Mouse (Mus musculus) hindbrain, embryonic 10.5 days (tissue): Measurements from ENCODE around the gene Etfbkmt. TPM values are rescaled to one million over a fixed set of nuclear protein-coding genes. Genes with fewer than 3 reads are reported as not detected.
"Not testable (repeated sequence)": the region's sequence is repeated elsewhere in the genome, so short reads cannot be mapped to it uniquely, and the experiment has no call there.

Source experiments
- DNase-seq: peaks from one replicate; pipeline ENCODE4 v3.0.0-alpha.2; 2017; ENCODE audit warnings: low spot score
- H3K27ac ChIP-seq: fragments of 300-500 bp; sonication (generic); 2 replicates; pipeline ENCODE4 v1.5.1; 2016; ENCODE audit warnings: mild to moderate bottlenecking, moderate library complexity
- H3K27me3 ChIP-seq: fragments of 300-500 bp; sonication (generic); 2 replicates; pipeline ENCODE4 v1.6.1; 2016; ENCODE audit warnings: mild to moderate bottlenecking; ENCODE audit not compliant: poor library complexity, insufficient read depth, severe bottlenecking
- H3K36me3 ChIP-seq: fragments of 300-500 bp; sonication (generic); 2 replicates; pipeline ENCODE4 v1.6.1; 2016; ENCODE audit warnings: mild to moderate bottlenecking, moderate library complexity
- H3K4me1 ChIP-seq: fragments of 300-500 bp; sonication (generic); replicated peaks from 2 replicates; pipeline ENCODE4 v1.6.1; 2016; ENCODE audit warnings: mild to moderate bottlenecking
- H3K4me3 ChIP-seq: fragments of 300-500 bp; sonication (generic); 2 replicates; pipeline ENCODE4 v1.5.1; 2016; ENCODE audit warnings: mild to moderate bottlenecking, moderate library complexity
- H3K9me3 ChIP-seq: fragments of 300-500 bp; sonication (generic); 2 replicates; pipeline ENCODE4 v1.6.1; 2016; ENCODE audit warnings: mild to moderate bottlenecking, moderate library complexity
- WGBS: fragments of 180-500 bp; shearing (Covaris S2); methylation state at CpG from one replicate; pipeline ENCODE4 v1.1.7; 2016; 5-methylcytosine and 5-hydroxymethylcytosine counted together
- polyA plus RNA-seq: library from polyadenylated mRNA; unstranded; fragments of >200 nt; fragmentation: Nextera tagmentation; extraction: Ambion mirVana; gene quantifications from 2 replicates; pipeline ENCODE4 v1.2.1, GENCODE M21; 2016

The Etfbkmt gene
- polyA plus RNA-seq, 1 experiment from 2014 or later: 8.8 TPM

GRCm38 (mm10) chr6:149107615-149108014 is 32.0 kb upstream of the Etfbkmt start:
- no peak for DNase-seq
- H3K4me3 ChIP-seq: no peak overlapping the region
- 83% methylated on average over 3 of the region's 3 CpGs for WGBS
- no peaks in the 10 kb centered on the region for H3K9me3 ChIP-seq
- H3K27ac ChIP-seq: no peak overlapping the region
- H3K4me1 ChIP-seq: no peaks in the 10 kb centered on the region
- no peaks in the 10 kb centered on the region for H3K27me3 ChIP-seq
- H3K36me3 ChIP-seq: no peaks in the 10 kb centered on the region

DNA sequence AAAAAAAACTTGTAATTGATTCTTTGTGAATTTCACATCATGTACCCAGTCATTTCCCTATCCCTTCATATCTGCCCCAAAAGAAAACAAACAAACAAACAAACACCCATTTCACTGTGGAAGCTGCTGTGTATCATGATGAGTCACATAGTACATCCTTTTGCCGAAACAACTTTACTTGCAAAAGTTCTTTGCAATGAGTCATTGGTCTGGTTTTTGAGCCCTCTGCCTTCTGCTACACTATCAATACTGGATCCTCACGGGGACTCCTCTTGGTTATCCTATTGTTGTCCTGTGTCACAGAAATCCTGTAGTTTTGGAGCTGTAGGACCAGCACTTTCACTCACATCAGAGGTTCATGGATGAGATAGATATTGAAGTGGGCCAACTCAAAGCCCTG is 30.7 kb upstream of the Etfbkmt start:
- DNase-seq: no peak
- Histone ChIP-seq H3K4me1 (no peaks in the 10 kb centered on the region), H3K4me3 (no peak overlapping the region), H3K27me3 (no peaks in the 10 kb centered on the region), H3K9me3 (no peaks in the 10 kb centered on the region), H3K36me3 (no peaks in the 10 kb centered on the region), H3K27ac (no peak overlapping the region)
- 80% methylated on average over 2 of the region's 2 CpGs for WGBS

DNA sequence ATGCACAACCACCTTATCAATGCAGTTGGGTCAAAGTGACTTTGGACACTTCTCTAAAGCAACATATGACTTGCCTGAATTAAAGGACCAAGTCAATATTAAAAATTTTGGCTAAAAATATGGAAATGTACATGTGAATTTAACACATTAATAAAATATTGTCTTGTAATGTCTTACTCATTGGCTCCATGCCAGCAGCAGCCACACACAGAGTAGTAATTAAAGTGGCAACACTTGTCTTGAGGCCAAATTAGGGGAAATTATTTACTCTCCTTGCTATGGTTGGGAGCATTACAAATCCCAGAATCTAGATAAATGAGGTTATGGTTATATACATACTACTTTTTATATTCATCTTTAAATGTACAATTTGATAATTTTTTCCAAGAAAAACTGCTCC is 22.7 kb upstream of the Etfbkmt start:
- Histone ChIP-seq H3K4me1 (no peaks in the 10 kb centered on the region), H3K27me3 (no peaks in the 10 kb centered on the region), H3K4me3 (no peak overlapping the region), H3K36me3 (no peaks in the 10 kb centered on the region), H3K9me3 (no peaks in the 10 kb centered on the region), H3K27ac (no peak overlapping the region)
- DNase-seq: no peak

- Histone ChIP-seq H3K27ac (no peak overlapping the region), H3K4me1 (0 out of 2 replicates have a peak, but pooled peaks cover 3% of the 10 kb centered on the region)
- 65% methylated on average over 2 of the region's 2 CpGs for WGBS
Observed at GRCm38 (mm10) chr6:149118935-149119334, 20.7 kb upstream of the Etfbkmt start.

DNA sequence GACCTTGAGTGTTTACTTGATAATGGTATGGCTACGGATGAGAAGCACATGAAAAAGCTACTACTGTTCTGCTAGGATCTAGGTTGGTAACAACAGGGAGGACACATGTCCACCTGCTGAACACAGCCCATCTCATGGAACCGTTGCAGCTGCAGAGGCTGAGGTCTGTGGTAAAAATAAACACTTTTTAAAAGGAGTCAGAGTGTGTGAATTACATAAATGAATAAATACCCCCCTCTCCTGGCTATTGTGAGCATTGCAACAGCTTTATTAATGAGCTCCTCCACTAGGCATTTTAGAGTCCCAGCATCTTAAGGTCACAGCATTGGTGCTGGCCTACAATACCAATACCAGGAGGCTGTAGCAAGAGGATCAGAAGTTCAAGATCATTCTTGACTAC is 19.8 kb upstream of the Etfbkmt start:
- DNase-seq: peak; percentile 30
- Histone ChIP-seq H3K27me3 (no peaks in the 10 kb centered on the region), H3K4me3 (no peak overlapping the region), H3K4me1 (0 out of 2 replicates have a peak, but pooled peaks cover 3% of the 10 kb centered on the region), H3K36me3 (no peaks in the 10 kb centered on the region), H3K27ac (no peak overlapping the region), H3K9me3 (no peaks in the 10 kb centered on the region)
- WGBS: 54% methylated on average over 2 of the region's 2 CpGs

More at GRCm38 (mm10) chr6:149118935-149119334, 20.7 kb upstream of the Etfbkmt start:
- DNase-seq: no peak
- Histone ChIP-seq H3K4me3 (no peak overlapping the region), H3K36me3 (no peaks in the 10 kb centered on the region), H3K27me3 (no peaks in the 10 kb centered on the region), H3K9me3 (no peaks in the 10 kb centered on the region)

DNA sequence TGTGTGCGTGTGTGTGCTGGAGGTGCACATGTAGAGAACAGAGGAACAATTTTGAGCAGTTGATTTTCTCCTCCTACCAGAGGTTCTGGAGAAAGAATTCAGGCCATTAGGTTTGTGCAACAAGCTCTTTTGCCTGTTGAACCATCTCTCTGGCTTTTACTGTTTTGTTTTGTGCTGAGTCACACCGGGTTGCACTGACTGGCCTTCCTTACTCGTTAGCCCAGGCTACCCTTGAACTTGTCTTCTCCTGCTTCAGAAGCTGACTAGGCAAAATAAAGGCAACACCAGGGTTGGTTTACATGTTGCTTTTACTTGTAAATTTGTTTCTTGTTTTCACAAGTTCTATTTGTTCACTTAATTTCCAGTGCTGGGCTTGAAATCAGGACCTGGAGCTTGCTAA is 16.6 kb upstream of the Etfbkmt start:
- DNase-seq: no peak
- Histone ChIP-seq H3K4me1 (0 out of 2 replicates have a peak, but pooled peaks cover 3% of the 10 kb centered on the region), H3K27ac (no peak overlapping the region), H3K9me3 (no peaks in the 10 kb centered on the region), H3K27me3 (no peaks in the 10 kb centered on the region), H3K4me3 (no peak overlapping the region), H3K36me3 (no peaks in the 10 kb centered on the region)
- 79% methylated on average over 3 of the region's 3 CpGs for WGBS

GRCm38 (mm10) chr6:149126675-149127074 is 13.0 kb upstream of the Etfbkmt start:
- WGBS: 63% methylated on average over 4 of the region's 4 CpGs

GRCm38 (mm10) chr6:149129870-149130269 is 9.8 kb upstream of the Etfbkmt start, which contains the start of gene Gm10203:
Gene Gm10203, plus strand, starts transcription at chr6:149130170.
- H3K27me3 ChIP-seq, H3K36me3 ChIP-seq, DNase-seq, H3K27ac ChIP-seq, H3K9me3 ChIP-seq, H3K4me3 ChIP-seq: not testable (repeated sequence)
- WGBS: 82% methylated on average over 8 of the region's 8 CpGs
- H3K4me1 ChIP-seq: peaks cover 17% of the 10 kb centered on the region

More at GRCm38 (mm10) chr6:149126675-149127074, 13.0 kb upstream of the Etfbkmt start:
- no peaks in the 10 kb centered on the region for H3K9me3 ChIP-seq
- no peak overlapping the region for H3K4me3 ChIP-seq
- DNase-seq: peak; percentile 28
- no peak overlapping the region for H3K27ac ChIP-seq
- peaks cover 10% of the 10 kb centered on the region for H3K4me1 ChIP-seq
- H3K27me3 ChIP-seq: no peaks in the 10 kb centered on the region
- no peaks in the 10 kb centered on the region for H3K36me3 ChIP-seq

GRCm38 (mm10) chr6:149131111-149131510 is 8.5 kb upstream of the Etfbkmt start:
- Histone ChIP-seq H3K4me1 (peaks cover 17% of the 10 kb centered on the region), H3K27me3 (no peaks in the 10 kb centered on the region), H3K9me3 (no peaks in the 10 kb centered on the region), H3K36me3 (no peaks in the 10 kb centered on the region), H3K27ac (no peak overlapping the region), H3K4me3 (no peak overlapping the region)
- no peak for DNase-seq
- WGBS: 15% methylated on average over 3 of the region's 3 CpGs

GRCm38 (mm10) chr6:149132311-149133077 is 7.2 kb upstream of the Etfbkmt start:
- WGBS: 32% methylated on average over 5 of the region's 5 CpGs
- Histone ChIP-seq H3K4me1 (peaks cover 17% of the 10 kb centered on the region), H3K27me3 (no peaks in the 10 kb centered on the region), H3K4me3 (no peak overlapping the region), H3K27ac (no peak overlapping the region), H3K9me3 (no peaks in the 10 kb centered on the region), H3K36me3 (no peaks in the 10 kb centered on the region)
- peak; percentile 45 for DNase-seq

DNA sequence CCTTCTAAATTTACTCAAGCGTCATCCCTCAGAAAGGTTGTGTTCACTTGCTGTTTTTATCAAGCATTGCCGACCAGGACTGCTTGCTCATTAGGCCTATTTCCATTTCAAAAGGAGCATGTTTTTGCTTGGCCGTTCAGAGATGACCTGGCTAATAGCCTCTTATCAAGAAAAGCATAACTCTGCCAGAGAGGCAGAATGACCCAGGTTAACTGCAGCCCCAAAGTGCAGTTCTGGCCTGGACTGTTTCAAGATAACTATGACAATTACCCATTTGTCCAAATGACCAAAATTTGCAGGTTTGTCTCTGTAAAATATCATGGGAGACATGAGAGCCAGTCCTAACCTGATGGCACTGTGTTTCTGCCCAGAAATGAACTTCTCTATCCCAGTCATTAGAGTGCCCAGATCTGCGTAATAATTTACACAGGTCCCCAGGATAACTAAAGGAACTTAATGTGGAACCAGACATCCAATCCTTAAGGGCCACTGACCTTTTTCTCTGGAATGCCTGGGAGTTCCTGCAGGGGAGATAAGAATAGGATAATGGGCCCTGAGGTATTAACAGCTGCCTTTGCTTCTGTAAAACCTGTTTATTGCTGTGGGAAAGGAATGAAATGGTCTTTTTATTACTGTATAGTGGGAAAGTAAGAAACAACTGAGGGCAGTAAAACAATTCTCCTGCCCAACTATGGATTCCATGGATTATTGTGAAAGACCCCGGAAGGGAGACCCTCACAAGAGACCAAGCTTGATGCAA is 5.1 kb upstream of the Etfbkmt start:
- WGBS: 27% methylated on average over 5 of the region's 5 CpGs
- DNase-seq: no peak
- no peaks in the 10 kb centered on the region for H3K36me3 ChIP-seq

GRCm38 (mm10) chr6:149135631-149136030 is 4.0 kb upstream of the Etfbkmt start:
- no peak for DNase-seq
- Histone ChIP-seq H3K27me3 (no peaks in the 10 kb centered on the region), H3K4me3 (no peak overlapping the region), H3K36me3 (no peaks in the 10 kb centered on the region), H3K9me3 (no peaks in the 10 kb centered on the region), H3K27ac (no peak overlapping the region), H3K4me1 (peaks cover 17% of the 10 kb centered on the region)
- 85% methylated on average over 6 of the region's 6 CpGs for WGBS

More for the DNA sequence above, 5.1 kb upstream of the Etfbkmt start:
- no peaks in the 10 kb centered on the region for H3K27me3 ChIP-seq
- peaks cover 17% of the 10 kb centered on the region for H3K4me1 ChIP-seq
- H3K27ac ChIP-seq: no peak overlapping the region
- H3K4me3 ChIP-seq: no peak overlapping the region
- H3K9me3 ChIP-seq: no peaks in the 10 kb centered on the region

- no peak overlapping the region for H3K27ac ChIP-seq
- 72% methylated on average over 2 of the region's 2 CpGs for WGBS
Observed at GRCm38 (mm10) chr6:149137936-149138335, 1.7 kb upstream of the Etfbkmt start.

More at GRCm38 (mm10) chr6:149137936-149138335, 1.7 kb upstream of the Etfbkmt start:
- Histone ChIP-seq H3K4me1 (peaks cover 21% of the 10 kb centered on the region), H3K27me3 (no peaks in the 10 kb centered on the region), H3K9me3 (no peaks in the 10 kb centered on the region), H3K36me3 (peaks cover under 1% of the 10 kb centered on the region; the same call in 1 of the 2 replicates), H3K4me3 (no peak overlapping the region)
- no peak for DNase-seq
